Mouse (Mus musculus) ES-Bruce4 (cell line): ENCODE results near the gene Gm10320. TPM values are rescaled to one million over a fixed set of nuclear protein-coding genes. Genes with fewer than 3 reads are reported as not detected.

Experiments used
- H3K27ac ChIP-seq: 2 replicates; pipeline ENCODE4 v1.5.1; 2012; ENCODE audit warnings: low read length, inconsistent platforms; ENCODE audit not compliant: insufficient read depth
- H3K27me3 ChIP-seq: 2 replicates; pipeline ENCODE4 v1.6.1; 2012; ENCODE audit warnings: mild to moderate bottlenecking, low read length, inconsistent platforms; ENCODE audit not compliant: control insufficient read depth, poor library complexity, insufficient read depth, severe bottlenecking
- H3K36me3 ChIP-seq: 2 replicates; pipeline ENCODE4 v1.6.1; 2012; ENCODE audit warnings: inconsistent platforms, mild to moderate bottlenecking, low read length, moderate library complexity; ENCODE audit not compliant: control insufficient read depth, poor library complexity, insufficient read depth, severe bottlenecking
- H3K4me1 ChIP-seq: one replicate; pipeline ENCODE4 v1.8.1; 2011; ENCODE audit warnings: low read length; ENCODE audit not compliant: control insufficient read depth, insufficient read depth
- H3K4me3 ChIP-seq: 2 replicates; pipeline ENCODE4 v1.5.1; 2011; ENCODE audit warnings: low read depth, mild to moderate bottlenecking, low read length
- H3K9ac ChIP-seq: 2 replicates; pipeline ENCODE4 v1.6.1; 2012; ENCODE audit warnings: low read depth, mild to moderate bottlenecking, inconsistent platforms; ENCODE audit not compliant: poor library complexity, severe bottlenecking
- H3K9me3 ChIP-seq: replicated peaks from 2 replicates; pipeline ENCODE4 v1.6.1; 2012; ENCODE audit warnings: mild to moderate bottlenecking, low read length, inconsistent platforms; ENCODE audit not compliant: control insufficient read depth, poor library complexity, insufficient read depth, severe bottlenecking
- CTCF ChIP-seq: IDR thresholded peaks from one replicate; pipeline ENCODE4 v1.8.1; 2011; ENCODE audit warnings: low read depth, low read length
- EP300 ChIP-seq: IDR thresholded peaks from 2 replicates; pipeline ENCODE4 v1.6.1; 2011; ENCODE audit warnings: low read depth, low read length; ENCODE audit not compliant: insufficient read depth
- POLR2A ChIP-seq: IDR thresholded peaks from one replicate; pipeline ENCODE4 v1.8.1; 2011; ENCODE audit warnings: low read length; ENCODE audit not compliant: insufficient read depth
- polyA plus RNA-seq: library from polyadenylated mRNA; stranded (reverse); fragments of >200 nt; gene quantifications from 2 replicates; pipeline ENCODE4 v1.2.4, GENCODE M21; 2011; ENCODE audit warnings: low read depth; ENCODE audit not compliant: missing spikeins, insufficient read depth, insufficient read length

Gm10320 gene
- polyA plus RNA-seq, 1 experiment = 7.8 TPM

- no peaks in the 10 kb centered on the region for H3K36me3 ChIP-seq
- no peak for TF ChIP-seq EP300
- no peak for TF ChIP-seq CTCF
- TF ChIP-seq POLR2A = no peak
- H3K9me3 ChIP-seq = peaks cover 13% of the 10 kb centered on the region
- no peaks in the 10 kb centered on the region for H3K4me1 ChIP-seq
- no peak overlapping the region for H3K9ac ChIP-seq
- H3K27me3 ChIP-seq = 0 out of 2 replicates have a peak, but pooled peaks cover 1% of the 10 kb centered on the region
- no peak overlapping the region for H3K27ac ChIP-seq
- no peak overlapping the region for H3K4me3 ChIP-seq
Observed at GRCm38 (mm10) chr13:98518341-98518740, 26.5 kb upstream of the Gm10320 start.

- 0 out of 2 replicates have a peak, but pooled peaks cover 1% of the 10 kb centered on the region for H3K27me3 ChIP-seq
- no peak overlapping the region for H3K27ac ChIP-seq
- H3K9ac ChIP-seq = no peak overlapping the region
- peaks cover 8% of the 10 kb centered on the region for H3K9me3 ChIP-seq
- no peaks in the 10 kb centered on the region for H3K36me3 ChIP-seq
- no peak overlapping the region for H3K4me3 ChIP-seq
- H3K4me1 ChIP-seq = no peaks in the 10 kb centered on the region
- TF ChIP-seq EP300 = no peak
- no peak for TF ChIP-seq CTCF
- TF ChIP-seq POLR2A = no peak
Observed at GRCm38 (mm10) chr13:98517666-98518065, 25.9 kb upstream of the Gm10320 start.

GRCm38 (mm10) chr13:98516985-98517384, 25.2 kb upstream of the Gm10320 start:
- no peak overlapping the region for H3K9ac ChIP-seq
- 0 out of 2 replicates have a peak, but pooled peaks cover 1% of the 10 kb centered on the region for H3K27me3 ChIP-seq
- TF ChIP-seq EP300 = no peak
- TF ChIP-seq POLR2A = no peak
- no peak for TF ChIP-seq CTCF
- H3K9me3 ChIP-seq = peaks cover 2% of the 10 kb centered on the region; the same call in 1 of the 2 replicates
- no peak overlapping the region for H3K27ac ChIP-seq
- H3K4me3 ChIP-seq = no peak overlapping the region
- no peaks in the 10 kb centered on the region for H3K36me3 ChIP-seq
- H3K4me1 ChIP-seq = no peaks in the 10 kb centered on the region

GRCm38 (mm10) chr13:98512066-98512465, 20.3 kb upstream of the Gm10320 start:
- no peak overlapping the region for H3K27ac ChIP-seq
- H3K9ac ChIP-seq = no peak overlapping the region
- H3K9me3 ChIP-seq = no peaks in the 10 kb centered on the region
- no peaks in the 10 kb centered on the region for H3K4me1 ChIP-seq
- TF ChIP-seq POLR2A (no peak), EP300 (no peak), CTCF (no peak)
- H3K27me3 ChIP-seq = peaks cover 3% of the 10 kb centered on the region
- H3K4me3 ChIP-seq = no peak overlapping the region
- H3K36me3 ChIP-seq = no peaks in the 10 kb centered on the region

GRCm38 (mm10) chr13:98507656-98508055, 15.9 kb upstream of the Gm10320 start:
- H3K27me3 ChIP-seq = peaks cover 27% of the 10 kb centered on the region
- H3K36me3 ChIP-seq = no peaks in the 10 kb centered on the region
- H3K9ac ChIP-seq = no peak overlapping the region
- no peak overlapping the region for H3K4me3 ChIP-seq
- TF ChIP-seq EP300 (no peak), CTCF (no peak), POLR2A (no peak)
- no peaks in the 10 kb centered on the region; the same call in 1 of the 2 replicates for H3K9me3 ChIP-seq
- H3K27ac ChIP-seq = no peak overlapping the region
- H3K4me1 ChIP-seq = no peaks in the 10 kb centered on the region

- Histone ChIP-seq H3K27me3 (peaks cover 35% of the 10 kb centered on the region), H3K9ac (no peak overlapping the region), H3K4me3 (no peak overlapping the region), H3K9me3 (no peaks in the 10 kb centered on the region; the same call in 1 of the 2 replicates), H3K27ac (no peak overlapping the region), H3K36me3 (no peaks in the 10 kb centered on the region), H3K4me1 (no peaks in the 10 kb centered on the region)
- TF ChIP-seq CTCF (no peak), POLR2A (no peak), EP300 (no peak)
Observed at GRCm38 (mm10) chr13:98506496-98506895, 14.7 kb upstream of the Gm10320 start.
